Mouse (Mus musculus) gastrocnemius, postnatal 4 days (tissue): ENCODE results near the gene Klf9. TPM values are rescaled to one million over a fixed set of nuclear protein-coding genes. Genes with fewer than 3 reads are reported as not detected.

Experiments
- DNase-seq, 2 experiments: peaks; one replicate each; pipeline ENCODE4 v3.0.0; 2021 to 2022; ENCODE audit warnings: low spot score in 2 of 2, mixed read lengths in 2 of 2
- long read RNA-seq, 2 experiments: library from polyadenylated mRNA; stranded (forward); transcript quantifications; one replicate each; pipeline ENCODE4 v2.0.0; 2021
- total RNA-seq, 2 experiments: library from RNA; stranded (reverse); gene quantifications; 2 replicates each; pipeline ENCODE4 v1.2.3; 2021

Klf9 gene
- 10 to 100 TPM; 21.4 to 33.2 TPM for total RNA-seq
- long read RNA-seq, experiment 1, full-length matches to known transcripts: 9 of 44 reads
- long read RNA-seq, experiment 1, partial matches to known transcripts: 0 of 44 reads
- long read RNA-seq, experiment 1, other reads (novel, unspliced or antisense): 35 of 44 reads
- long read RNA-seq, experiment 2, full-length matches to known transcripts: 8 of 68 reads
- long read RNA-seq, experiment 2, partial matches to known transcripts: 0 of 68 reads
- long read RNA-seq, experiment 2, other reads (novel, unspliced or antisense): 60 of 68 reads

DNA sequence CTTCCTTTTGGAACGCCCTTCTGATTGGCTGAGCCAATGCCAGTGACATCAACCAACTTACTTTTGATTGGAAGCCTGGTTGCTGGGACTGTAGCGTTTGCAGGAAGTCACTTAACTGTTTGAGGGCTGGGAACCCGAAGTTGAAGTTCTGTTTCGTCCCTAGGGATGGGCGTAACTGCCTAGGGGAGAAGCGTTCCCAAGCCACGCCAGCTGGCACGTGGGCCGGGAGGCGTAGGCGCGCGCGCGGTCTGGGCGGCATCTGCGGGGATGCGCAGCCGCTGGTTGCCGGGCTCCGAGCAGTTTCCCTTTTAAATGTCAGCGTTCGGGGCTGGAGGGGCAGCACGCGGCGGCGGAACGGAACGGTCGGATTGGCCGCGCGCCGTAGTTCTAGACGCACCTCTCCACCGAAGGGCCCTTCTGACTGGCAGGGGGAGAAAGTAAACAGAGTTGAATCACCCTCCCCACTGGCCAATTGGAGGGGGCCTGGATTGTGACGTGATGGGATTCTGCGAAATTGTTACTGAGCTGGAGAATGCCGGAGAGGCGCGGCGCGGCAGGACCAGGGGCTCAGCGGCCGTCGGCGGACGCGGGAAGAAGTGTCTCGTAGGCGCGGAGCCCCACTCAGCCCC is at the start of gene Klf9:
Klf9 (plus strand) TSS at position 538 of the 629 bp plus-strand sequence.
- DNase-seq: peak; percentile 80 to 91

DNA sequence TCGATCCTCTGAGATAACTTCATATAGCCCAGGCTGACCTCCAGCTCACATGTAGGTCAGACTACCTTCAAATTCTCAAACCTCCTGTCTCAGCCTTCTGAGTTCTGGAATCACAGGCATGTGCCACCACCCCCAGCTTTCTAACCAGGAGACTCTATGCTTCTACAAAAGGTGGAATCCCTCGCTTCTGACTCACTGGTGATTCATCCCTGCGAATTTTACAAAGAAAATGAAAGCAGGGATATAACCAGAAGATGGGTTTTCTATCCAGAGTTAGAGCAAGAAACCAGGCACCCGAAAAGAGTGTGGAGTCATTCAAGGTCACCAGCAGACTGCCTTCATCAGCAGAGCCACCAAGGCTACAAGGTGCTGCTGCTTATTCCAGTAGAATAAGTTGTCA is 49.4 kb upstream of the Klf9 start:
- no peak for DNase-seq

DNA sequence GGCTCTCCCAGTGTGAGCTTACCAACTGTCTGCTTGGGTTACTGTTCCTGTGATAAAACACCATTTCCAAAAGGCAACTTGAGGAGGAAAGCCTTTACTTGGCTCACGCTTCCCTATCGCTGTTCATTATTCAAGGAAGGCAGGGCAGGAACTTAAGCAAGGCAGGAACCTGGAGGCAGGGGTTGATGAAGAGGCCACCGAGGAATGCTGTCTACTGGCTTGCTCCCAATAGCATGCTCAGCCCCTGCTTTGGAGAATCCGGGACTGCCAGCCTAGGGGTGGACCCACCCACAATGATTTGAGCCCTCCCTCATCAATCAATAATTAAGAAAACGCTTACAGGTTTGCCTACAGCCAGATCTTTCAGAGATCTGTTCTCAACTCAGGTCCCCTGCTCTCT is 47.5 kb upstream of the Klf9 start:
- no peak for DNase-seq

DNA sequence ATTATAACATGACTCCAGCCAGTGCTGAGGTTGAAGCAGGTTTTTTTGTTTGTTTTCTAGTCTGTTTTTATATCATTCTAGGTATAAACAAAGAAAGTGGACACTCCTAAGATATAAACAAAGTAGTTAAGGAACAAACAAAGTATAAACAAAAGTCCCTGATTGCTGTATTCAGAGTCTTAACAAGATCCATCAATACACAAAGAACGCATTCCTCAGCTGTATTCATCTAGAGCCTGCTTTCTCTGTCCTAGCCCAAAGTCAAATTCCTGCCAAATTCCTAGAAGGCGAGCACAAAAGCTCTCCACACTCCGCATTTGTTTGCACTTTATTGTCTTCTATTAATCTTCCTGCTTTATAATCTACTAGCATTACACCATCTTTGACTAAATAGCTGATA is 46.1 kb upstream of the Klf9 start:
- no peak for DNase-seq

DNA sequence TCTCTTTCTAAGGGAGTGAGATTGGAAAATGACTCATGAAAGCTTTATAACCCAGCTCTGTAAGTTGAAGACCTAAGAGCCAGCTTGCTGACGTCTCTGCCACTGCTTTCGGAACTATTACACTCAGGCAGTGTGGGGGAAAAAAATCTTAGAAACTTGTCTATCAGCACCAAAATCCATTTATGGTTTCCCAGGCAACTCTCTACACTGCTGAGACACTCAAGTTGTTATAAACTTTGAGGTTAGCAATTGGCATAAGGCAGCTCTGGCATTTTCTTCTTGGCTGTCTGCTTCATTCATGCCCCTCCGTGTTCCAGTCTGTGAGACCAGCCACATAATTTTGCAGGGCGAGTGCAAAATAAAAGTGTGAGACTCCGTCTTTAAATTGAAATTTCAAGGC is 34.2 kb upstream of the Klf9 start:
- no peak for DNase-seq

DNA sequence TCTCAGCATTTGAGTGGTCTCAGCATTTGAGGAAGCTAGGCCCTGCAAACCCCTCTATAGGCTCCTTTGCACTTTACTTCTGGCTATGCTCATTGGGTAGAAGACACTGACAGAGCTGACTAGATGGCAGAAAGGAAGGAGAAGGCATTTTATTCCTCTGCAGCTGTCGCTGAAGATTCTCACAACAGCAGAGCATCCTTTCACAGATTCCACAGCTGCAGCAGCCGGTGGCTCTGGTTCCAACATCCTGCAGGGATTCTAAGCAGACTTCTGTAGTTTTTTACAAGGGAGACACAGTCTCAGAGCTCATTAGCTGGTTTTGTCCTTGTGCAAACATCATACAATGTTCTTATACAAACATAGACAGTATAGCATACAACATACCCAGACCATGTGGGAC is 33.7 kb upstream of the Klf9 start:
- DNase-seq: no peak

DNA sequence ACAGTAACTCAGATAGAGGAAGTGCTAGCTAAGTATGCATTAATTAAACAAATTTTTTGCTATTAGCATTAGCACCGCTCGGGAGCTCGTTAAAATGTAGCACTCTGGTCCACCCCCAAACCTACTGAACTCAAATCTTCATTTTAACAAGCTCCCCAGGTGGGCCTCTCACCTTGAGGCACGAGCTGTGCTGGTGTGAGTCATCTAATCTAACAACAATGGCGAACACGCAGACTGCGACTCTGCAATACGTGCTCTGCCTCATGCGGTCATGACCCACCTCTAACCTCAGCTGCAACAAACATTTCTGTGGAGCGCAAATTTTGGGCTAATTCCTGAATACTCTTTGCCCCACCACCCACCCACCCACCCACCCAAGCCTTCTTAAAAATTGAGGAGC is 19.2 kb upstream of the Klf9 start:
- no peak for DNase-seq

DNA sequence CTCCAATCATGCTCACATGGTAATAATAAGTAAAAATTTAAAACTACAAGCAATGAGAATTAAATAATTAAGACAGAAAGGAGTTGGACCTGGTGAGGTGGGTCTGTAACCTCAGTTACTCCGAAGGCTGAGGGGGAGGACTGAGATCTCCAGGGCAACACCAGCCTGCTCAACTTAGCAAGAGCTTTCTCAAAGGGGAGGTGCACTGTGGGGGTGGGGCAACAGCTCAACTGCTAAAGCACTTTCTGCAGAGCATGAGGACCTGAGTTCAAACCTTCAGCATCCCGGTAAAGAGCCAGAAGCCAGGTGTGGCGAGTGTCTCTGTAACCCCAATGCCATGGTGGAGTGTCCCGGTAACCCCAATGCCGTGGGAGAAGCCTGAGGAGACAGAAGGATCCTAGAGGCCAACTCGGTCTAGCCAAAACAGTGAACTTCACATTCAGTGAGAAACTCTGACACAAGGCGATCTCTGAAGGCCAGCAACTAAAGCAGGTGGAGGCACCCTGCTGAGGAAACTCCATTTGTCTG is 16.9 kb upstream of the Klf9 start:
- DNase-seq: no peak

DNA sequence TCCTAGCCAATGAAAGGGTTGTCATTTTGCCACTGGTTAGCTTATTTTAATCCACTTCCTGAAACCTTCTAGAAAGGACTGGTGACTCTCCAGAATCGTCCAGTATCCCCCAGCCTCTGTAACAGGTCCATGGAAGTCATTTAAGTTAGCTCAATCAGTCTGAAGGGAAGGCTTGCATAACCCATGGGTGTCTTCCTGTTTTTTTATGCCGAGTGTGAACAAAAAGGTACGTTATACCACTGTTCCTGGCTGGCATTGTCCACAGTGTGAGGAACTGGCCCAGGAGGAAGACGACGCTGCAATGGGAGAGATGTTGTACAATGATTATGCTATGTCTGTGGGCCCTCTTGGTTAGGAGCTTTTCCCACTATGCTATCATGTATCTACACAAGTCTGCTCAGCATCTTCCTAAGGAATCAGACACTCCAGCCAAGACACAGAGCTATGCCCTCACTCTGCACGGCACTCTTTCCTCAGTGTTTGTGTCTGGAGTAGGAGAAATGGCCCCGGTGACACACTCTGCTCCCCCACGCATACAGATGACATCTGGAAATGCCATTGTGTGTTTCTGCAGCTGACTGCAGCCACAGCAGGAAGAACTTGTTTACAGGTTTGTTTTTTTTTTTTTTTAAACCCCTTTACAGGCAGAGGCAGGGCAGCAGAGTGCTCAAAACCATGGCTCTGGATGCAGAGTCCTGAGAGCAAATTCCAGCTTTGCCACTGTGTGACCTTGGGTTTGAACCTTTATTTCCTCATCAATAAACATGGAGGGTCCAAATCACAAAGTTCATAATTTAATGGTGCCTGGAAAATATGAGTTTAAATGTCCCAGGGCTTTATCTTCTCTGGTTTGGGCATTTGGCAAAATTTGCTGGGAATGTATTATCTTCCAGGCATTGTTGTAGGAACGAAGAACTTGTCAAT is 15.5 kb upstream of the Klf9 start:
- no peak for DNase-seq

DNA sequence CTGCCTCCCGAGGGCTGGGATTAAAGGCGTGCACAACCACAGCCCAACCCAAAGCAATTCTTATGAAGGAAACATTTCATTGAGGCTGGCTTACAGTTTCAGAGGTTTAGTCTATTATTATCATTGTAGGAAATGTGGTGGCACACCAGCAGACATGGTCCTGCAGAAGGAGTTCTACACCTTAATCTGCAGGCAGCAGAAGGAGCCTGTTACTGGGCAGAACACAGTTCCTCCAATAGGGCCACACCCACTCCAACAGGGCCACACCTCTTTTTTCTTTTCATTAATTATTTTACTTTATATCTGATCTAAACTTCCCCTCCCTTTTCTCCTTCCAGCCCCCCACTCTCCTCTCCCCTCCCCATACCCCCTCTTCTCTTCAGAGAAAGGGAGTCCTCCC is 11.1 kb upstream of the Klf9 start:
- no peak for DNase-seq

DNA sequence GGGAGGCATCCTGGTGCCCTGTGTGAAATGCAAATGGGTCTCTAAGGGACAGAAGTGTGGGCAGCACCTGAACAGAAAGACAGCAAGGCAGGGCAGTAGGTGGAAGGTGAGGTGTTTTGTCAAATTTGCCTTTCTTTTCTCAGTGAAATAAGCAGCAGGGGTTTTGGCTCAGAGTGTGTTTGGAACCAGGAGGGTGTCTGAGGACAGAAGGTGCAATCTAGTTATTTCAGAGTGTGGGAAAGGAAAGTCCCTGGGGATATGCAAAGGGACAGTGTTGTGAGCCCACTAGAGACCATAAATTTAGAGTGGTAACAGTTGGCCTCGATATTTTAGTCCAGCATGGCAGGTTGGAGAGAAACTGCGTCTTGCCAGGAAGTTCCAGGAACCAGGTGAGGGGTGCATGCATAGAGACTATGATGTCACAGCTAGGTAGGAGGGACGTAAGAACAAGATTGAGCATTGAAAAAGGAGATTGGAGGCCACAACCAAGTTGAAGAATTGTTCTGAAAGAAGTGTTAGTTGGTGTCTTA is 8.9 kb upstream of the Klf9 start:
- no peak for DNase-seq

DNA sequence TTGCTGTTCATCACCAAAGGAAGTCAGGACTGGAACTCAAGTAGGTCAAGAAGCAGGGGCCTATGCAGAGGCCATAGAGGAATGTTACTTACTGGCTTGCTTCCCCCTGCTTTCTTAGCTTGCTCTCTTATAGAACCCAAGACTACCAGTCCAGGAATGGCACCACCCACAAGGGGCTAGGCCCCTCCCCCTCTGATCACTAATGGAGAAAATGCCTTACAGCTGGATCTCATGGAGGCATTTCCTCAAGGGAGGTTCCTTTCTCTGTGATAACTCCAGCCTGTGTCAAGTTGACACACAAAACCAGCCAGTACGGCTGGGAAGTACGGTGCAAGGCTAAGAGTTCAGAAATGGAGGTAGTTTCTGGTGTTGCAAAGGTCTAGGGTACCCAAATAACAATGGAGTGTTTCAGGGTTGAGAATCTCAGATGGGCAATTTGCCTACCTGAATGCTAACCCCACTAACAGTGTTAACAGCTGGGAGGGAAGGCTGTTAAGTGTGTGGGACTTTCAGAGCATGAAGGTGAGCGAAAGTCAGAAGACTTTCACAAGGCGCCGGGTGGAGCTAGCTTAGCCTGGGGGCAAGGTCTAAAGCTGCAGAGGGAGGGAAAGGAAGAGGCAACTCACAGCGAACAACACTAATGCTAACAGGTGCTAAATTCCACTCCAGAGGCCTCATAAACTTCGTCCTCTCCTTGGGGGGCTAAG is 8.2 kb upstream of the Klf9 start:
- no peak for DNase-seq

DNA sequence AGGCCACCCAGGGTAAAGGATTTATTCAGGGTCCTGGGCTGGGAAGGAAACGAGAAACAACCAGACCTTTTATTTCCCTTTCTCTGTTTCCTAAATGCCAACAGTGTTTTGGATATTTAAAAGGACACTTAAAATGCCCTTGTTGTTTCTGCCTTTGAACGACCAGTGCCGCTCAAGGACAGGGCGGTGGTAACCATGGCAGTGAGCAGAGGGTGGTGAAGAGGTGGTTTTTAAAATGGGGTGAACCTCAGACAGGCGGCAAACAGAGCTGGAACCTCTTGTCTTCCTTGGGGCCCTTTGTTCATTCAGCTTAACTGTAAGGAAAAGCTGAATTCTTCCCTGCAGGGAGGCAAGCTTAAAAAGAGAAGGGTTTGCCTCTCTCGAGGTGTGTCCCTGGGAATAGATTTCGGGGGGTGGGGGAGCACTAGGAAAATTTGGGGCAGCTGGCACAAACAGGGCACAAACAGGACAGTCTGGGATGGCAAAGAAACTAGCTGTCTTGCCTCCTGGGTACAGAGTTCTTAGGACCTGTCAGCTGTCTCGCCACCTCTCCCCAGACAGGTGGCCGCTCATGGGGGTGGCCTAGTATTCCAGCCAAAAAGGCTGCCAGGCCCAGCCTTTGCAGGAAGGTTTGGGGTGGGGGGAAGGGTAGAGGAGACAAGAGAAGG is 7.5 kb upstream of the Klf9 start:
- no peak for DNase-seq

DNA sequence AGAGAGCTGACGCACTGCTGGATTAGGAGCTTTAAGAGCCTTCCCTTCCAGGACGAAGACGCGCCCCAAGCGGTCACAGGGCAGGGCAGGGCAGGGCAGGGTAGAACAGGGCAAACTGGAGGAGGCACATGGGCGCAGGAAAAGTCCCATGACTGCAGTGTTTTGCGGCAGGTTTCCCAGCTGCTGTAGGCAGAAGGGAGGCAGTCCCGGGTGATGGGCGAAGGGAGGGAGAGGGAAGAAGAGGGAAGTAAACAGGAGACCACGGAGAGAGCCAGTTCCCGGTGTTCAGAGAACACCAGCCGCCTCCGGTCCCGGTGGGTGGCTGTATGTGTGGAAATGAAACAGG is 7.0 kb upstream of the Klf9 start:
- DNase-seq: peak; percentile 48 to 60

DNA sequence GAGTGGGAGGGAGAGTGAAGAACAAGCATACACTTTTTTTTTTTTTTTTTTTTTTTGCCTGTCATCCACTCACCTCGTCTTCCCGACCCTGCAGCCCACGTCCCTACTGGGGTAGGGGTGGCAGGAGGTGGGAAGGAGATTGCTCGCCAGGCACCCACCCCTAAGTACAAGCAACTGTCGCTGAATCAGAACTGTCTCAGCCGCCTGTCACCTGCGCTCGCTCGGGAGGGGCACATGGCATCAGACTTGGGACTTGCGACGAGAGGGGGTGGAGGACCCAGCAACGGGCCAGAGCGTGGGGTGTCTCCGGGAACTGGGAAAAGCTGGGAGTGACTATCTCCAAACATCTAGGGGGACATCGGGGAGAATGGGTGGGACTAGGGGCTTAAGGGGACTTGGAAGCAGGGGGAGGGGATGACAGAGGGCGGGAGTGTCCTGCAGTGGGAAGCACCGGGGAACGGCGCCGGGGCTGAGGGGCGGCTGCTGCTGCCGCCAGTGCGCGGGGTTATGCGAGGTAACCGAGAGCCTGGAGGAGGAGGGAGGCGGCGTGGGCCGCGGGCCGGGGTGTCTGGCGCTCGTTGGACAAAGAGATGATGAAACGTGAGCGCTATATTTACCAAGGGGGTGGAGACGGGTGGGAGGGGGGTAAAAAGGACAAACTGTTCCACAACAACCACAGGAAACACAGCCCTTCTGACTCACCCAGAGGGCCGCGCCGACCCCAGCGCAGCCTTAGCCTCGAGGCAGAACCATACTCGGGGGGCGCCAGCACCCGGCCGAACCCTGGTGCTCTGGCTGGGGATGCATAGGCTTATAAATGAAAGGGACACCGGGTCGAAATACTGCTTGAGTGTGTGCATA is 6.4 kb upstream of the Klf9 start:
- peak; percentile 75 to 91 for DNase-seq

DNA sequence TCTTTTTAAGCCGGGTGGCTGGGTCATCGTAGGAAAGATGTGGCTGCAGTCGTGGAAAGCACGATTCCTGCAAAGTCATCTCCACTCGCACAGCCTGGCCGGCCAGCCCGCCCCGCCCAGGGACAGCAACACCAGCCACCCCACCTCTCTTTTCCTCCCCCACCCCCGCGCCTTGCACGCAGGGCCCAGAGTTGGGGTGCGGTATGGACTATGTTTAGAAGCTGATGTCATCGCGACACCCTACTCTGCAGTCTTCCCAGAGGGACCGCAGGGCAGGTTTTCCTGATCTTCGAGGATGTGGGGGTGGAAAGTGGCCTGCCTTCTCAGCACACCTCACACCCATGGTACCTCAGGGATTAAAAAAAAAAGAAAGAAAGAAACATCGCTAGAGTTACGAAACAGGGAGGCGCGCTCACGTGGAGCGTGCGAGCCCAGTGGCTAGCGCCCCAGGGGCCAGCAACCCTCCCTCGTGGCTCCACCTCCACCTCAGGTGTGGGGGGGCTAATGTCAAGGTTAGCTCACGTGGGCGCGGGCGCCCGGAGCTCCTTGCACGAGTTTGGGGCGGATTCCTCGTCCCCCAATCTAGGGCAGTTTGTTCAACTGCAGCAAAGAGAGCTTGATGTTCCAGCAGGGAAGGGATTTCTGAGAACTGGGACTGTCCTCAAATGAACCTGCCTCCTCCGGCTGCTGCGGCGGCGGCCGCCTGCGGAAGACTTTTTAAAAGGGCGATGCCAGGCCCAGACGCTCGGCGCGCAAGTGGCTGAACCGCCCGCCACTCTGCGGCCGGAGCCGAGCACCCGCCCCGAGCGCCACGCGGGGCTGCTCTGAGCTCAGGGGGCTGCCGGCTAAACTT is 5.5 kb upstream of the Klf9 start:
- peak; percentile 74 to 87 for DNase-seq

DNA sequence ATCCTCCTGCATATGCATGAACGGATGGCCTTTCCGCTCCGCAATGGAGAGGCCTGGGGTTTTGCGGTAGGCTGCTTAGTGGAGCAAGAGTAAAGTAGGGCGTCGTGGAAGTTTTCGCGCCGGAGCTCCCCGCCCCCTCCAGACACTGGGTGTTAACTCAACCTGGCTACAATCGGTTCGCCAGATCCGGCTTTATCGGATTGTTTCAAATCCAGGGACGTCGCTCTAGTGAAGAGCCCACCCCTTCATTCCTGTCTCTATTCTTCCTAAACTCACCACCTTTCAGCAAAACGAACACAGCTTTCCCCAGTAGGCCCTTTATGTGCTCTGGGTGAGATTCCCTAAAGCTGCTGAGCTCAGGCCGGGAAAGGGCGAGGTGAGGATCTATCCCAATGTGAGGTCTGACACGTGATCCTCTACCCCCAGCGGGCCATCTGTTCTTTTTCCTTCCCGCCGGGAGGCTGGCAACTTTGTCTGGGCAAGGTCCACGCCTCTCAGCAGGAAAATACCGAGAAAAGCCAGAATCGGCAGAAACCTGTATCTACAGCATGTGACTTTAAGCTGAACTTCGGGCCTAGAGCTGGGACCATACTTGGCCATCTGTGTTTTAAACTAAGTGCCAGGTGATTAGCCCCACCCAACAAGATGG is 4.7 kb upstream of the Klf9 start:
- peak in 1 of 2 experiments; percentile 54 for DNase-seq

DNA sequence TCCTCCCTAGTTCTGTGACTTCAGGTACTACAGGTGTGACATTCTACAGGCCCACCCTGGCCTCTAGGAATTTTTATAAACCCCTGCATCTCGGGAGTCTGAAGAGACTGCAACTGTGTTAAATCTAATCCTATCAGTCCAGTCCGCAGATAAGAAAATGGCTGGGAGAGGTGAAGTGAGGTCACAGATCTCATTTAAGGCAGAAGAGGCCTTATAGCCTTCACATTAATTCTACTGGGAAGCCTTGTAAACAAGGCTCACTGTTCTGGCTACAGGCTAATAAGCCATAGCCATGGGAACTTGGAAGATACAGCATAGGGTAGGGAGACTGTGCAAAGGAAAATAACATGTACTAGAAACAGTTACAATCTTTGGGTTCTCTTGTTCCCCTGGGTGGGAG is 3.7 kb upstream of the Klf9 start:
- no peak for DNase-seq
